Mouse (Mus musculus) forebrain, postnatal 0 days (tissue): ENCODE data around the gene Sh3bgr. TPM values are rescaled to one million over a fixed set of nuclear protein-coding genes. Genes with fewer than 3 reads are reported as not detected.

Experiments used
- ATAC-seq: fragments of 200-750 bp; cut with Nextera tagmentation; 2 replicates; pipeline ENCODE4 v1.8.0; 2017; ENCODE audit warnings: mild to moderate bottlenecking, moderate library complexity
- DNase-seq: peaks from one replicate; pipeline ENCODE4 v3.0.0-alpha.2; 2015
- H3K27ac ChIP-seq: fragments of 300-500 bp; sonication (generic); 2 replicates; pipeline ENCODE4 v1.5.1; 2014; ENCODE audit warnings: low read depth, mild to moderate bottlenecking, antibody characterized with exemption, low read length, moderate library complexity, mixed read lengths
- H3K27me3 ChIP-seq: fragments of 300-500 bp; sonication (generic); 2 replicates; pipeline ENCODE4 v1.6.1; 2014; ENCODE audit warnings: mild to moderate bottlenecking, low read length, mixed read lengths; ENCODE audit not compliant: insufficient read depth
- H3K36me3 ChIP-seq: fragments of 300-500 bp; sonication (generic); 2 replicates; pipeline ENCODE4 v1.6.1; 2014; ENCODE audit warnings: mild to moderate bottlenecking, moderate library complexity; ENCODE audit not compliant: insufficient read depth
- H3K4me1 ChIP-seq: fragments of 300-500 bp; sonication (generic); 2 replicates; pipeline ENCODE4 v1.6.1; 2014; ENCODE audit warnings: antibody characterized with exemption; ENCODE audit not compliant: insufficient read depth
- H3K4me2 ChIP-seq: fragments of 300-500 bp; sonication (generic); 2 replicates; pipeline ENCODE4 v1.6.1; 2014; ENCODE audit warnings: low read depth, mild to moderate bottlenecking, moderate library complexity
- H3K4me3 ChIP-seq: fragments of 300-500 bp; sonication (generic); 2 replicates; pipeline ENCODE4 v1.5.1; 2014; ENCODE audit warnings: low read depth, low read length, mixed read lengths
- H3K9ac ChIP-seq: fragments of 300-500 bp; sonication (generic); 2 replicates; pipeline ENCODE4 v1.6.1; 2014; ENCODE audit warnings: mild to moderate bottlenecking
- H3K9me3 ChIP-seq: fragments of 300-500 bp; sonication (generic); 2 replicates; pipeline ENCODE4 v1.6.1; 2016; ENCODE audit warnings: low read length
- CTCF ChIP-seq: sonication (generic); IDR thresholded peaks from 2 replicates; pipeline ENCODE4 v1.5.1; 2016; ENCODE audit warnings: antibody characterized with exemption, control low read depth, low read depth
- WGBS: fragments of 180-500 bp; shearing (Covaris S2); extraction: QIAGEN DNeasy Blood & Tissue Kit; methylation state at CpG from one replicate; pipeline ENCODE4 v1.1.7; 2014; 5-methylcytosine and 5-hydroxymethylcytosine counted together
- polyA plus RNA-seq: library from polyadenylated mRNA; unstranded; fragments of >200 nt; fragmentation: Nextera tagmentation; extraction: Ambion mirVana; gene quantifications from 2 replicates; pipeline ENCODE4 v1.2.1, GENCODE M21; 2015
- total RNA-seq: library from RNA; depleted of rRNA; stranded (reverse); fragments of >200 nt; gene quantifications from 2 replicates; pipeline ENCODE4 v1.2.3, GENCODE M21; 2014; rRNA removed

The Sh3bgr gene
- total and polyA plus RNA-seq, 2 experiments from 2014 or later = 0.86 to 3.2 TPM

DNA sequence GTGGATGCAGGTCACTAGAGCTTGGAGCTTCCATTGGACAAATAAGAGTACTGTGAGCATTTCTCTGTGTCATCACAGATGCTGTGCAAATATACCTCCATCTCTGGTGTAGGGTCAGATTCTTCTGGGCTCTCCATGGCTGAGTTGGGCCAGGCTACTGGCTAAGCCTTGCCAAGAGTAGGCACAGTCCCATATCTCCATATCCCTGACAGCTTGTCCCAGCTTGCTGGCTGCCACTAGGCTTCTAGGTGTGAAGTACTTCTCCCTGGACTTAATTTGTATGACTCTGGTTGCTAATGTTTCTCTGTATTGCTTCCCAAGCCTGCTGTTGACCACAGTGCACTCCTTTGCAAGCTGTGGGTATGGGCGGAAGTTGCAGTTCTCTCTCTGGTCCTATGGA lies 51.9 kb downstream of the Sh3bgr start:
- Histone ChIP-seq H3K4me2 (no peak overlapping the region), H3K27me3 (no peaks in the 10 kb centered on the region), H3K4me1 (no peaks in the 10 kb centered on the region), H3K27ac (no peak overlapping the region), H3K9ac (no peak overlapping the region), H3K36me3 (no peaks in the 10 kb centered on the region), H3K4me3 (no peak overlapping the region), H3K9me3 (no peaks in the 10 kb centered on the region)
- DNase-seq (no peak), ATAC-seq (no peak)
- WGBS = 100% methylated on average over 1 of the region's 1 CpGs
- TF ChIP-seq CTCF = no peak

DNA sequence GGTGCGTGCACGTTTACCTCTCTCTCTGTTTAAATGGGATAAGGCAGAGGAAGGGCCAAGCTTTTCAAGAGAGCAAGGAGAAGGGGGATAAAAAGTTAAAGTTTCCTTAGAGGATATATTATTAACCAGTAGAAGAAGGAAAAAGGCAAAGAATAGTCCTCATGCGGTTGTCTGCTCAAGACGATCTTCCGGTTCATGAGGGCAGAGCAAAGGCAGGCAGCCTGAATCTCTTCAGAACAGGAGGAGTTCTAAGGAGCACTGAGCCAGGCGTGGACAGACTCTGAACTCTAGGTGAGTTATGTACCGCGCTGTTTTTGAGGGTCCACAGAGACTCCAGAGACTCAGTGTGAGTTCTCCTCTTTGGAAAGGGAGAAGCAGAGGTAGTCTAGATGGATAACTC lies 58.2 kb downstream of the Sh3bgr start:
- H3K9me3 ChIP-seq = no peaks in the 10 kb centered on the region
- H3K9ac ChIP-seq = no peak overlapping the region
- no peak overlapping the region for H3K4me2 ChIP-seq
- H3K27me3 ChIP-seq = no peaks in the 10 kb centered on the region
- H3K4me1 ChIP-seq = no peaks in the 10 kb centered on the region
- no peak overlapping the region for H3K27ac ChIP-seq
- H3K36me3 ChIP-seq = no peaks in the 10 kb centered on the region
- DNase-seq (no peak), ATAC-seq (no peak)
- TF ChIP-seq CTCF = no peak
- H3K4me3 ChIP-seq = no peak overlapping the region
- 91% methylated on average over 8 of the region's 8 CpGs for WGBS

DNA sequence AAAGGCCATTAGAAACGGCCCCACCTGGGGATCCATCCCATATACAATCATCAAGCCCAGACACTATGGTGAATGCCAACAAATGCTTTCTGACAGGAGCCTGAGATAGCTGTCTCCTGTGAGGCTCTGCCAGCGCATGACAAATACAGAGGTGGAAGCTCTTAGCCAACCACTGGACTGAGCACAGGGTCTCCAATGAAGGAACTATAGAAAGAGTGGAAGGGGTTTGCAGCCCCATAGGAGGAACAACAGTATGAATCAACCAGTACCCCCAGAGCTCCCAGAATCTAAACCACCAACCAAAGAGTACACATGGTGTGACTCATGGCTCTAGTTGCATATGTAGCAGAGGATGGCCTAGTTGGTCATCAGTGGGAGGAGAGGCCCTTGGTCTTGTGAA lies 71.5 kb downstream of the Sh3bgr start:
- no peak overlapping the region for H3K4me3 ChIP-seq
- H3K4me2 ChIP-seq = no peak overlapping the region
- WGBS = 91% methylated on average over 2 of the region's 2 CpGs
- no peak overlapping the region for H3K9ac ChIP-seq
- TF ChIP-seq CTCF = no peak
- no peak for ATAC-seq
- no peak for DNase-seq
- no peaks in the 10 kb centered on the region for H3K9me3 ChIP-seq
- no peaks in the 10 kb centered on the region for H3K27me3 ChIP-seq
- no peak overlapping the region for H3K27ac ChIP-seq
- no peaks in the 10 kb centered on the region for H3K36me3 ChIP-seq
- no peaks in the 10 kb centered on the region for H3K4me1 ChIP-seq

DNA sequence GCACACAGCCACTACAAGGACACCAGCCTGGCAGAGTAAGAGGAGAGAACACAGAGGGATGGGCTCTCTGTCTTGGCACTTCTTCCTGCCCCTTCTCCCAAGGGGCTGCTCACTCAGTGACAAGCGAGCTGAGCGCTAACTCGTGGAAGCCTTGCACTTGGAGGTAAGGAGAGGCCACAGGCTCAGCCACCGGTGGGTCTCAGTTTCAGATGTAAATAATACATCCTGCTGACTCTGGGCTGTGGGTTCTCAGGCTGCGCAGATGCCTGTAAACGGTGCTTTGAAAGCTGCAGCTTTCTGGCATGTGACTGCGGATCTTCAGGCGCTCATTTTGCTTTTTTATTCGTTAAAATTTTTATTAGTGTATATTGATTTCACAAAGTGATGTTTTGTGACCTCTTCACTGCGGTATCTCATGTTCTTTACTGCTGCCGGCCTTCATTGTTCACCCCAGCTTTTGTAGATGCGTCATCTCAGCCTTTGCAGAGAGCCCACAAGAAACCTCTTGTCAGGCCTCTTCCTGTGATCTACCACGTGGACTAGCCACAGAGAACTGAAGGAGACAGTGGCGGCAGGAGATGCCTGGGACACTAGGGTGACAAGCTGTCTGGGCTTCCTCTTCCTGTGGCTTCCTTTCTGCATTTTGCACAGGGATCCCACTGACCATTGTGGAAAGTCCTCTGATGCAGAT lies 72.8 kb downstream of the Sh3bgr start:
- no peak for TF ChIP-seq CTCF
- WGBS = 57% methylated on average over 14 of the region's 14 CpGs
- no peak overlapping the region for H3K27ac ChIP-seq
- H3K9me3 ChIP-seq = no peaks in the 10 kb centered on the region
- DNase-seq (no peak), ATAC-seq (no peak)
- no peak overlapping the region for H3K4me3 ChIP-seq
- no peak overlapping the region for H3K4me2 ChIP-seq
- H3K9ac ChIP-seq = no peak overlapping the region
- H3K4me1 ChIP-seq = no peaks in the 10 kb centered on the region
- H3K36me3 ChIP-seq = no peaks in the 10 kb centered on the region
- no peaks in the 10 kb centered on the region for H3K27me3 ChIP-seq

DNA sequence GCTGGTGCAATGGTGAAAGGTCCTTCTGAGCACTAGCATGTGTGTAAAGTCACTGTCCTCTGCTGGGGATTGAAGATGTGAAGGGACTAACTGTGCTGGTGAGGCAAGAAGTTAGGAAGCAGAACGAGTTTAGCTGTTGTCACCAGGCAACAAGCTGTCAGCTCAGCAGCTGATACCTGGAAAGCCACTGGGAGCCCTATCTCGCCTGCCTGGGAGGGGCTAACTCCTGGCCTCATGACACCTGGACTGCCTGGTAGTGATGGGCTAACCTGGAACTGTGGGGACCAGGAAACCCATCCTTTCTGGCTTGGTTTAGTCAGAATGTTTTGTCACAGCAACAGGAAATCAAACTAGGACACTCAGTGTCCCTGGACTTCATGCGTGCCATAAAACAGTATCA lies 76.3 kb downstream of the Sh3bgr start:
- DNase-seq = no peak
- H3K9ac ChIP-seq = no peak overlapping the region
- H3K36me3 ChIP-seq = no peaks in the 10 kb centered on the region
- no peak for ATAC-seq
- 76% methylated on average over 3 of the region's 3 CpGs for WGBS
- no peak for TF ChIP-seq CTCF
- H3K4me2 ChIP-seq = no peak overlapping the region
- H3K27me3 ChIP-seq = no peaks in the 10 kb centered on the region
- no peak overlapping the region for H3K27ac ChIP-seq
- no peak overlapping the region for H3K4me3 ChIP-seq
- no peaks in the 10 kb centered on the region; the same call in 1 of the 2 replicates for H3K4me1 ChIP-seq
- H3K9me3 ChIP-seq = no peaks in the 10 kb centered on the region

Other genes starting within 250 kb of the Sh3bgr start
- 35.2 and 49.2 TPM in 2 replicates for gene Psmg1, start 209.5 kb upstream of the Sh3bgr start, total RNA-seq
- gene Psmg1, start 209.5 kb upstream of the Sh3bgr start, polyA plus RNA-seq = 54.0 and 59.1 TPM in 2 replicates
- gene Brwd1, start 117.9 kb upstream of the Sh3bgr start, total RNA-seq = 151 and 196 TPM in 2 replicates
- 122 and 145 TPM in 2 replicates for gene Brwd1, start 117.9 kb upstream of the Sh3bgr start, polyA plus RNA-seq
- gene Hmgn1, start 72.7 kb upstream of the Sh3bgr start, total RNA-seq = 141 and 166 TPM in 2 replicates
- 241 and 247 TPM in 2 replicates for gene Hmgn1, start 72.7 kb upstream of the Sh3bgr start, polyA plus RNA-seq
- gene Wrb, start 55.0 kb upstream of the Sh3bgr start, total RNA-seq = 178 and 180 TPM in 2 replicates
- gene Wrb, start 55.0 kb upstream of the Sh3bgr start, polyA plus RNA-seq = 157 and 193 TPM in 2 replicates
- 2.8 and 3.9 TPM in 2 replicates for gene Lca5l, start 8.2 kb upstream of the Sh3bgr start, total RNA-seq
- gene Lca5l, start 8.2 kb upstream of the Sh3bgr start, polyA plus RNA-seq = 1.4 and 2.1 TPM in 2 replicates
- 4.1 and 5.5 TPM in 2 replicates for gene B3galt5, start 35.4 kb downstream of the Sh3bgr start, total RNA-seq
- 1.9 and 3.6 TPM in 2 replicates for gene B3galt5, start 35.4 kb downstream of the Sh3bgr start, polyA plus RNA-seq
- gene Itgb2l, start 243.2 kb downstream of the Sh3bgr start, total RNA-seq = 0.23 TPM in 1 of 2 replicates, not detected in the other
- 0.08 and 0.16 TPM in 2 replicates for gene Itgb2l, start 243.2 kb downstream of the Sh3bgr start, polyA plus RNA-seq